Mouse (Mus musculus) cerebellum, postnatal 10 days (tissue): ENCODE data around the gene Sh3bp5.
"Not testable (repeated sequence)": the region's sequence is repeated elsewhere in the genome, so short reads cannot be mapped to it uniquely, and the experiment has no call there.

Experiments
- DNase-seq, 2 experiments: peaks; one replicate each; pipeline ENCODE4 v3.0.0; 2021; ENCODE audit warnings: mixed read lengths in 2 of 2

Sh3bp5 gene

DNA sequence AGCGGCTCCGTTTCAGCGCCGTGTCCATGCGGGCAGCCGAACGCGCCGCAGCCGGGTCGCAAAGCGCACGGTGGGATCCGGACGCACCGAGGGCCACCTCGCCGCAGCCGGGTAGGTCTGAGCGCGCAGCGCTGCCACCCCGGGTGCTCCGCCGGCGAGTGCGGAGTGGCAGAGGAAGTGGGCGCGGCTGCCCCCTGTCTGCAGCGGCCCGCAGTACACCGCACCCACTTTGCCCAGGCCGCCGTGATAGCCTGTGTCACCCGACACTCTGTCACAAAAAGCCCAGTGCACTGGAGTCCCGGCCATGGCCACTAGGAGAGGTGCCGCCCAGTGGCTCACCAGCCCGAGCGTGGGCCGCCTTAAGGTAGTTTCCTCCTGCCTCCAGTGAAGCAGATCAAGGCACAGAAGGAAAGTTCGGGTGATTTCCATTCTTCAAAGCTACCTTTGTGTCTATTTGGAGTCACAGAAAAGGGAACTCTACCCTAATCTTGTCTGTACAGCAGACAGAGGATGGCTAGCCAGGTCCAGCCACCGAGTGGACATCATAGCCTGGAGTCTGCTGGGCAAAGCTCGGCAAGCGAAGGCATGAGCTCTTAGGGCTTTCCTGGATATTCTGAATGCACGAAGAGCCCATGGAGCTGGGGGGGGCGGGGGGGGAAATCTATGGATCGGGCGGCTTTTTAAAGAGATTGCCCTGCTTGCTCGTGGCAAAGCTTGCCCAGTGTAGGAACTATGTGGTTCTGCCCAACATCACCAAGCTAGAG lies at the start of gene Sh3bp5:
TSS of gene Sh3bp5 (minus strand) at position 149 of the 764 bp plus-strand sequence.
- DNase-seq, result peak; percentile 98

DNA sequence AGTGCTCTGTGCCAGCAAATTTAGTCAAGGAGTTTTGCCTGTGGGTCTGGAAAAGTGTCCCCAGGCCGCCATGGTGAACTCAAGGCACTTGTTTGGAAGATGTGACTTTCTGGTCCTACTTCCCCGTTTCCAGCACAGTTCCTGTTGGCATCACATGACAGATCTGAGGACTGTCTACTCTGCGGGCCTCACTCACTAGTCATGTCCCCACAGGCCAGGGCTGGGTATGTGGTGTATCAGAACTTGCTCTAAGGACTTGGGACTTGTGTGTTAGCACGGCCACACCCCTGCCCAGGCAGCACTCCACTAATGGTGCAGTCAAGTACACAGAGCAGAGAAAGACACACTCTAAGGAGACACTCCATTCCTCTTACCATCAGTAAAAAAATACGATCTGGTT lies 46.5 kb upstream of the Sh3bp5 start:
- no peak for DNase-seq

GRCm38 (mm10) chr14:31473297-31473696 lies 37.4 kb upstream of the Sh3bp5 start:
- DNase-seq, result no peak

DNA sequence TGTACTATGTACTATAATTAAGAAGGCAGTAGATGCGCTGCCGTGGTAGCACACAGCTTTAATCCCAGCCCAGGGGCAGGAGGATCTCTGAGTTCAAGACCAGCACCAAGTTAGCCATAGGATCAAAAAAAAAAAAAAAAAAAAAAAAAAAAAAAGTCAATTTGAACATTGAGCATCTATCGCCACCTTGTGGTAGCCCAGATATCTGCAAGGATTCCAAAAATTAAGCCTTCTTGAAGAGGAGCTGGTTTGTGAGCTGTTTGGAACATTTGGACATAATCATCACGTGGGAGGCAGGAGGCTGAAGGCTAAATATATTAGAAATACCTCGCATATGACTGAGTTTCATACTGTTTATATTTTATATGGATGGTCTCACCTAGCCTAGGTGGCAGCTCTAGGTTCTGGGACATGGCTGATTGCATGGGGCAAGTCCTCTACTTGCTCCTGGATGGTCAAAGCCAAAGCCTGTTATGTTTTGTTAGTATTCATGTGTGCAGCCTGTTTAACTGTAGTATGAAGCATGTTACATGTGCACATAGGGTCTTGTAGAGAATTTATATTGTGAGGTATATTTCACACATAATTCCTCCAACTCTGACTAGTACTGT lies 36.7 kb upstream of the Sh3bp5 start:
- peak; percentile 82 to 88 for DNase-seq

DNA sequence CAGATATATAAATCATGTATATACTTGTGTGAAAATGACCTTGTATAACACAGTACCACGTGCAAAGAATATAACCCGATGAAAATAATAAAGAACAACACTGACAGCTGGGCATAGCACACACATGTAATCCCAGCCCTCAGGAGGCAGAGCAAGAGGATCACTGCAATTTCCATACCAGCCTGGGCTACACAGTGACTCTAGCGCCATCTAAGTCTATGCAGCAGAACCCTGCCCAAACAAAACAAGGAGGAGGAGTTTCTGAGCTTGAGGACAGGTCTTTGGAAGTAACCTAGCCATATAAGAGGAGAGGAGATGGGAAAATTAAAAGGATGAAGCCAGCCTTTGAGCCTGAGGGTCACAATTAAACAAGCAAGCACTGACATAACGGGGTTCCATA lies 33.8 kb upstream of the Sh3bp5 start:
- DNase-seq, result no peak

- DNase-seq, result peak; percentile 41 to 55
Observed at GRCm38 (mm10) chr14:31464176-31464575, 28.3 kb upstream of the Sh3bp5 start.

- no peak for DNase-seq
Observed at GRCm38 (mm10) chr14:31462886-31463285, 27.0 kb upstream of the Sh3bp5 start.

- not testable (repeated sequence) for DNase-seq
Observed at GRCm38 (mm10) chr14:31462226-31462625, 26.3 kb upstream of the Sh3bp5 start.

DNA sequence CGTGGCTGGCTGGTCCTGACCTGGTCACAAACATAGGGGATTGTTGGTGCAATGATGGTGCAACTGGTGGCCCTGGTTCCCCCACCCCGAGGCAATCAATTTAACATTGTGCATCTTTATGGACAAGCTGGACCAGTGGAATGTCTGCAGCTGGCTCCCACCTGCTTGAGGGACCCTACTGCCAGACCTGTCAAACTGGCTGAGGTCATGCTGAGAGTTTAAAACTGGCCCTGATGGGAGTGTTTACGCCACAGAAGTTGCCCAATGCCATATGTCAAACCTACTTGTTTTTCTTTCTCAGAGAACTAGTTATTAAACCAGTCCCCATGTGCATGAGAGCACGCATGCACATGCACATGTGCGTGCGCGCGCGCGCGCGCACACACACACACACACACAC lies 22.1 kb upstream of the Sh3bp5 start:
- no peak for DNase-seq

DNA sequence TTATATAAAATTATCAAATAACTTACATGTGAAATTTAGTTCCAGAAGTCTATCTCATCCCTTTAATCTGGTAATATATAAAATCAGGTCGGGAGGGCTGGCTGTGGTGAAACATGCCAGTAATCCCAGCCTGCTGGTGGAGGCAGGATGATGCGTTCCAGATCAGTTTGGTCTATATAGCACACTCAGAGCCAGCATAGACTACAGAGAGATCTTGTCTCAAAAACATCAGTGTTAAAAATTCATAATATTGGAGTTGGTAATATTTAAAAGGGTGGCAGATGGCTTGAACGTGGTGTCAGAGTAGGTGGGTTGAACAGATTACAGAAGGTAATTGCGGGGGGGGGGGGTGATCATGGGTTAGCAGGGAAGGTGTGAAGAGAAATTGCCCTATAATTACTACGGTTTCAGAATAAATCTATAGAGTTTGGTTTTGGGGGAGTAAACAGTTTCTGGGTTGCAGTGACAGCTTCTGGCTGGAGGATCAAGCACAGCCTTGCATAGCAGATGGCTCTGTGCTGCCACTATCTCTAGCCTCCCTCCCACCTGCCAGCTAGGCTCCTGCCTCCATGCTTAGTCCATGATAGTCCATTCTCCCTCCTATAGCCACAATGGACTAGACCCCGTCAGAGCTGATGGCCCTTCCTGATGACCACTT lies 20.3 kb upstream of the Sh3bp5 start:
- DNase-seq, result peak; percentile 26 to 32

DNA sequence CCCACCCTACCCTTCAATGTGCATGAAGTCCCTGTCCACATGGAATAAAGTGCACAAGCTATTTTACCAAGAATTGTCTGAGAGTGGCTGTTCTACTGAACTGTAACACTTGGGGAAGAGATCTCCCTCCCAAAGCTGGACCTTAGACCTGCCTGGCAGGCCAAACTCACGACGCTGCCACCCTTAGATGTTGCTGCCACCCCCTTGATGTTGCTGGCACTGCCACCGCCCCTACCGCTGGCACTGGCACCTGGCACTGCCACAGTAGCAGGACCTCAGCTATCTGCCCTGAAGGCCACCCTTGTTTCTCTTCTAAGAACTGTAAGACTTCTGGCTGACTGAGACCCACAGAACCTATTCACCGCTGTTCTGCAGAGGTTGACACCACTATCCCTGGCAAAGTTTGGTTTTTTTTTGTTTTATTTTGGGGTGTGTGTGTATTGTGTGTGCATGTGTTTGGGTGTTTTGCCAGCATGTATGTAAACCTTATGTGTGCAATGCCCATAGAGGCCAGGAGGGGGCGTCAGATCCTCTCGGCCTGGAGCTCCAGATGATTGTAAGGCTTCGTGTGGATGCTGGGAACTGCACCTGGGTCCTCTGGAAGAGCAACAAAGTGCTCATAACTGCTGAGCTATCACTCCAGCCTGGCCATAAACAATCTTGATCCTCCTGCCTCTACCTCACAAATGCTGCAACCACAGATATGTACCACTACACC lies 19.1 kb upstream of the Sh3bp5 start:
- DNase-seq, result no peak

GRCm38 (mm10) chr14:31453946-31454345 lies 18.1 kb upstream of the Sh3bp5 start:
- DNase-seq, result not testable (repeated sequence)

GRCm38 (mm10) chr14:31448994-31449393 lies 13.1 kb upstream of the Sh3bp5 start:
- no peak for DNase-seq

- DNase-seq, result no peak
Observed at GRCm38 (mm10) chr14:31443616-31444015, 7.7 kb upstream of the Sh3bp5 start.

GRCm38 (mm10) chr14:31440725-31441124 lies 4.8 kb upstream of the Sh3bp5 start:
- DNase-seq, result no peak

- DNase-seq, result peak in 1 of 2 experiments; percentile 33
Observed at GRCm38 (mm10) chr14:31440230-31440629, 4.4 kb upstream of the Sh3bp5 start.

- no peak for DNase-seq
Observed at GRCm38 (mm10) chr14:31439279-31439678, 3.4 kb upstream of the Sh3bp5 start.

DNA sequence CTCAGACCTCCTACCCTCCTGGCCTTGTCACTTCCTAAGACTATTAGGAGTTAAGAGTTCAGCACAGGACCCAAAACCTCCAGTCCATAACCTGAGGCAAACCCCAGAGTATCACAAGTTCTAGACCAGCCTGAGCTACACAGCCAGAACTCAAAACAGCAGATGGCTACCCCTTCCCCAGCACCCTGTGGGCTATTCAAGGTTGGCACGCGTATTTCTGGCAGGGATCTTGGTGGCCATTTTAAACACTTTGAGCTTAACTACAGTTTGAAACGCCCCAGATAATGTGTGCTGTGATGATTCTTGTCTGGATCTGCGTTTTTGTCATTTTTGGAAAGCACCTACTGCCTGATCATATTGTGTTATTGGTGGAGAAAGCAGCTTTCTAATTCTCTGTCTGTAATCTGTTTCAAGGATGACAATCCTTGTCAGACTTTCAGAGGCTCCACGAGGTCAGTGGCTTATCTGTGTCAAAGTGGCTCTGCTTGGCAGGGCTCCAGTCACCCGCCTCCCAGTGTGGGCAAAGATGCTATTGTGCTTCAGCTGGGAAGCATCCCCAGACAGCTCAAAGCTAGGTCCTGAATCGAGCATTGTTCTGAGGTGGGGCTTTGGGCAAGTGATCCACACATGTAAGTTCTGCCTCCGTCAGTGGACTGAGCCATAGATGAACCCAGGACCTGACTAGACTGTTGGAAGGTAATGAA lies 2.1 kb upstream of the Sh3bp5 start:
- DNase-seq, result peak; percentile 77 to 79

- peak; percentile 75 for DNase-seq
Observed at GRCm38 (mm10) chr14:31435018-31435915, 611 bp downstream of the Sh3bp5 start.

DNA sequence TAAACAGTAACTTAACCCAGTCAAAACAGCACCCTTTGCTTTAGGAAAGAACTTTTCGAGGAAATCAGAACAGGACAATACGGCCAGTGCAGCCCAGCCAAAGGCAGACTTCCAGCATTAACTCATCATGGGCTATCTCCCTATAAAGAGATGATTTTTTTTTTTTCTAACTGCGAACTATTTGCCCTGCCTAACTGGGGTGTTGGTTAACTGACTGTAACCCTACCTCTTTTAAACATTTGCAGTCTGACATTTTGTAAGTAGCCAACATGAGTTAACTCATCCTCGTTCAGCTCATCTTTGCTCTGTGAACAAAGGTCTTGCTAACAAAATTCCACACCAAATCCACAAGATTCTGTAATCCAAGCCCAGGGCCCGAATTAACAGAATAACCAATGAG lies 1.5 kb downstream of the Sh3bp5 start:
- no peak for DNase-seq

- DNase-seq, result no peak
Observed at GRCm38 (mm10) chr14:31433851-31434360, 2.0 kb downstream of the Sh3bp5 start.
